Mouse (Mus musculus): ENCODE measurements around the gene Scly. TPM values are rescaled to one million over a fixed set of nuclear protein-coding genes. Genes with fewer than 3 reads are reported as not detected.
A peak's percentile ranks its signal among the peaks of the same experiment; 100 is the strongest.

Scly gene
- polyA plus RNA-seq, 1 experiment from 2014 or later: 10.0 TPM

DNA sequence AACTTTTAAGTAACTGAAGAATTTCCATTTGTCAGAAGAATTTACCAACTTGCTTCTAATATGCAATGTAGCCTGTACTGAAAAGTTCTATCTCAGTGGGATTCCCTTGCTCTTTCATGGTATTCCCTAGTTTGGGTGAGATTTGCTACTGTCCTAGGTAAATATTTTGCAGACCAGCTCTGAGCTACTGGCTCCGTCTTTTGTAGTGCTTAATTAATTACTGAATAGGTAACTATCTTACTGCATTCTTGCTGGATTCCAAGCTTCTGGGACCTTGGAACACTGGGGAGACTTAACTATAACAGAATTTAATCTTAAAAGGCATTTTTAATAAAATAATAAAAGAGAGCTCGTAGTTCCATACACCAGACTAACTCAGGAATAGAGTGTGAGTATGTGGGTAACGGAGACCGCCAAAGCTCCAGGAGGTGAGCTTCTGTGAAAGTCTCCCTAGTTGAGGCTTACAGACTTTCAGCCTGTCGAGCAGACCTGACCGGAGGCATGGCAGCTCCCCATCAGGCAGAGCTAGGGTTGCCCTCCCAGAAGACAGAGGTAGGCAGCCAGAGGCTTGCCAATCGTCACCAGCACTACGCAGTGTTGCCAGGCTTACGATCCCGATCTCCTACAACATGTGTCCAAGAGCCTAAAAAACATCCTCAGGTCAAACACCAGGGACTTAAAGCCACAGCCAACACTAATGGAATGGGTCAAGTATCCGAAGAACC, 5.9 kb upstream of the Scly start:
- DNase-seq (ENCODE audit: low spot score) (no peak), ATAC-seq (ENCODE audit: low read depth) (no peak)
- H3K36me3 ChIP-seq (ENCODE audit: control insufficient read depth, insufficient read depth, low read length): peaks cover 27% of the 10 kb centered on the region; the same call in 1 of the 2 replicates
- H3K27ac ChIP-seq (replicated peaks; ENCODE audit: low read depth, low read length): no peak overlapping the region
- no peak overlapping the region for H3K4me3 ChIP-seq (ENCODE audit: low read depth, low read length)
- H3K27me3 ChIP-seq (replicated peaks; ENCODE audit: control insufficient read depth, insufficient read depth, low read length): no peaks in the 10 kb centered on the region
- no peaks in the 10 kb centered on the region for H3K9me3 ChIP-seq (ENCODE audit: control insufficient read depth, low read length)
- WGBS: 95% methylated on average over 11 of the region's 11 CpGs
- H3K4me2 ChIP-seq (ENCODE audit: low read depth, low read length): no peak overlapping the region
- H3K4me1 ChIP-seq (ENCODE audit: control insufficient read depth, insufficient read depth, low read length): no peaks in the 10 kb centered on the region
- no peak overlapping the region for H3K9ac ChIP-seq (ENCODE audit: low read depth, low read length)

- Histone ChIP-seq H3K9me3 (ENCODE audit: control insufficient read depth, low read length) (no peaks in the 10 kb centered on the region), H3K4me1 (ENCODE audit: control insufficient read depth, insufficient read depth, low read length) (peaks cover 8% of the 10 kb centered on the region; the same call in 1 of the 2 replicates), H3K9ac (ENCODE audit: low read depth, low read length) (no peak overlapping the region), H3K4me3 (ENCODE audit: low read depth, low read length) (no peak overlapping the region), H3K4me2 (ENCODE audit: low read depth, low read length) (no peak overlapping the region), H3K27me3 (replicated peaks; ENCODE audit: control insufficient read depth, insufficient read depth, low read length) (no peaks in the 10 kb centered on the region), H3K36me3 (ENCODE audit: control insufficient read depth, insufficient read depth, low read length) (peaks cover 13% of the 10 kb centered on the region; the same call in 1 of the 2 replicates), H3K27ac (replicated peaks; ENCODE audit: low read depth, low read length) (no peak overlapping the region)
- DNase-seq (ENCODE audit: low spot score) (no peak), ATAC-seq (ENCODE audit: low read depth) (no peak)
- 92% methylated on average over 6 of the region's 6 CpGs for WGBS
Observed at GRCm38 (mm10) chr1:91295544-91295943, 2.6 kb upstream of the Scly start.

DNA sequence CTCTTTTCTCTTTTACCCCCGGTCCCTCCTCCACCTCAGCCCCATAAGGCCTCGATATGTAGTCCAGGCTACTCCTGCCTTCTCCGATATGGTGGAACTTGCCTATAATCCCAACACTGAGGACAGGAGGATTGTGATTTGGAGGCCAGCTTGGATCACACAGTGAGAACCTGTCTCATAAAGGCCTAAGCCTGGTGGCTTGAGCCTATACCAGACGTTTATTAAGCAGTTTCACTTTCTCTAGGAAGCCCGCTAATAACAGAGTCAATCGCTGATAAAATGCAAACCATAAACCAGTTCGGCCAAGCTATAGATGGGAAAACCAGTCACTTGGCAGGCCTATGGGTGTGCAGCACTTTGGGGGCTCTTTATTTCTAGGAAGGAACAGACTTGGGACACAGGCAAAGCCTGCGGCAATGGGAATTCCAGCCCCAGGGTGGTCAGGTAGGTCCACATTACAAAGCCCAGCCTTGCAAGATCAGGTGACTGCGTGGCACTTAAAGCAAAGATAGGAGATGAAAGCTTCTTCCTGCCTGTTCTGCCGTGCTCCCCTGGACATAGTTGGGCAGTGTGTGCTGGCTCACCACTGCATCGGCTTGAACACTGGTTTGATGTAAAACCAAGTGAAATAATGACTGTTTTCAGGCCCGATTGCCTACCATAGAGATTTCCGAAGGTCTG, 1.0 kb downstream of the Scly start:
- H3K9me3 ChIP-seq (ENCODE audit: control insufficient read depth, low read length): no peaks in the 10 kb centered on the region
- no peak for ATAC-seq (ENCODE audit: low read depth)
- H3K9ac ChIP-seq (ENCODE audit: low read depth, low read length): peak overlapping the region; percentile 81
- peak overlapping the region; percentile 80 for H3K4me2 ChIP-seq (ENCODE audit: low read depth, low read length)
- DNase-seq (ENCODE audit: low spot score): no peak
- peaks cover 8% of the 10 kb centered on the region; the same call in 1 of the 2 replicates for H3K4me1 ChIP-seq (ENCODE audit: control insufficient read depth, insufficient read depth, low read length)
- peak overlapping the region; percentile 85 for H3K4me3 ChIP-seq (ENCODE audit: low read depth, low read length)
- H3K27ac ChIP-seq (replicated peaks; ENCODE audit: low read depth, low read length): no peak overlapping the region
- 70% methylated on average over 13 of the region's 13 CpGs for WGBS
- no peaks in the 10 kb centered on the region for H3K27me3 ChIP-seq (replicated peaks; ENCODE audit: control insufficient read depth, insufficient read depth, low read length)
- H3K36me3 ChIP-seq (ENCODE audit: control insufficient read depth, insufficient read depth, low read length): peaks cover 11% of the 10 kb centered on the region; the same call in 1 of the 2 replicates

- Histone ChIP-seq H3K4me1 (ENCODE audit: control insufficient read depth, insufficient read depth, low read length) (peaks cover 8% of the 10 kb centered on the region; the same call in 1 of the 2 replicates), H3K36me3 (ENCODE audit: control insufficient read depth, insufficient read depth, low read length) (peaks cover 13% of the 10 kb centered on the region; the same call in 1 of the 2 replicates), H3K4me2 (ENCODE audit: low read depth, low read length) (no peak overlapping the region), H3K4me3 (ENCODE audit: low read depth, low read length) (no peak overlapping the region), H3K27ac (replicated peaks; ENCODE audit: low read depth, low read length) (no peak overlapping the region), H3K27me3 (replicated peaks; ENCODE audit: control insufficient read depth, insufficient read depth, low read length) (no peaks in the 10 kb centered on the region), H3K9me3 (ENCODE audit: control insufficient read depth, low read length) (no peaks in the 10 kb centered on the region), H3K9ac (ENCODE audit: low read depth, low read length) (no peak overlapping the region)
- DNase-seq (ENCODE audit: low spot score): peak; percentile 9
- ATAC-seq (ENCODE audit: low read depth): no peak
- 64% methylated on average over 5 of the region's 5 CpGs for WGBS
Observed at GRCm38 (mm10) chr1:91299707-91300426, 1.7 kb downstream of the Scly start.

- Histone ChIP-seq H3K4me1 (ENCODE audit: control insufficient read depth, insufficient read depth, low read length) (peaks cover 8% of the 10 kb centered on the region; the same call in 1 of the 2 replicates), H3K9me3 (ENCODE audit: control insufficient read depth, low read length) (no peaks in the 10 kb centered on the region), H3K4me3 (ENCODE audit: low read depth, low read length) (no peak overlapping the region), H3K27me3 (replicated peaks; ENCODE audit: control insufficient read depth, insufficient read depth, low read length) (no peaks in the 10 kb centered on the region), H3K27ac (replicated peaks; ENCODE audit: low read depth, low read length) (no peak overlapping the region), H3K36me3 (ENCODE audit: control insufficient read depth, insufficient read depth, low read length) (peaks cover 22% of the 10 kb centered on the region), H3K4me2 (ENCODE audit: low read depth, low read length) (no peak overlapping the region), H3K9ac (ENCODE audit: low read depth, low read length) (no peak overlapping the region)
- ATAC-seq (ENCODE audit: low read depth) (no peak), DNase-seq (ENCODE audit: low spot score) (no peak)
- WGBS: 74% methylated on average over 3 of the region's 3 CpGs
Observed at GRCm38 (mm10) chr1:91301206-91301920, 3.2 kb downstream of the Scly start.

DNA sequence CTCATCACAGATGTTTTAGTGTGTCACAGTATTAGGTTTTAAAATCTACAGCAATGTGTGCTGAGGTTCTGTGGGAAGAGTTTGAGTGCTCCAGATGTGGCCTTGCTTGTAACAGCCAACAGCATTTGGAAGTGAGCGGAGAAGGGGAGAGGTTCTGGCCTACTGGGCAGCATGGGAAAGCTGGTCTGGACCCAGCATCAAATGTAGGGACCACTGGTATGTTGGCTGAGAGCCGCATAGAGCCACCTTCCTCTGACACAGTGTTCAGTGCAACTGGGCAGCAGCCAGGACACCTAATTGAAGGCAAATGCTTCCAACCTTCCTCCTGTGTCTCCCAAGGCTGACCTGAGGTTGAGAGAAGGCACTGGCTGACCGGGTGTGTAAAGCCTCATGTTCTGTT, 3.9 kb downstream of the Scly start:
- WGBS: 91% methylated on average over 3 of the region's 3 CpGs

GRCm38 (mm10) chr1:91304621-91305020, 6.5 kb downstream of the Scly start:
- 90% methylated on average over 4 of the region's 4 CpGs for WGBS
- no peak for ATAC-seq (ENCODE audit: low read depth)

More for the DNA sequence above, 3.9 kb downstream of the Scly start:
- Histone ChIP-seq H3K27ac (replicated peaks; ENCODE audit: low read depth, low read length) (no peak overlapping the region), H3K4me1 (ENCODE audit: control insufficient read depth, insufficient read depth, low read length) (peaks cover 8% of the 10 kb centered on the region; the same call in 1 of the 2 replicates), H3K4me3 (ENCODE audit: low read depth, low read length) (no peak overlapping the region), H3K27me3 (replicated peaks; ENCODE audit: control insufficient read depth, insufficient read depth, low read length) (no peaks in the 10 kb centered on the region), H3K36me3 (ENCODE audit: control insufficient read depth, insufficient read depth, low read length) (peaks cover 26% of the 10 kb centered on the region), H3K4me2 (ENCODE audit: low read depth, low read length) (no peak overlapping the region), H3K9me3 (ENCODE audit: control insufficient read depth, low read length) (no peaks in the 10 kb centered on the region), H3K9ac (ENCODE audit: low read depth, low read length) (no peak overlapping the region)
- DNase-seq (ENCODE audit: low spot score) (no peak), ATAC-seq (ENCODE audit: low read depth) (no peak)

More at GRCm38 (mm10) chr1:91304621-91305020, 6.5 kb downstream of the Scly start:
- Histone ChIP-seq H3K27me3 (replicated peaks; ENCODE audit: control insufficient read depth, insufficient read depth, low read length) (no peaks in the 10 kb centered on the region), H3K27ac (replicated peaks; ENCODE audit: low read depth, low read length) (no peak overlapping the region), H3K4me2 (ENCODE audit: low read depth, low read length) (no peak overlapping the region), H3K4me1 (ENCODE audit: control insufficient read depth, insufficient read depth, low read length) (no peaks in the 10 kb centered on the region), H3K9me3 (ENCODE audit: control insufficient read depth, low read length) (no peaks in the 10 kb centered on the region), H3K4me3 (ENCODE audit: low read depth, low read length) (no peak overlapping the region), H3K9ac (ENCODE audit: low read depth, low read length) (no peak overlapping the region), H3K36me3 (ENCODE audit: control insufficient read depth, insufficient read depth, low read length) (peaks cover 49% of the 10 kb centered on the region)
- DNase-seq (ENCODE audit: low spot score): no peak
